Mouse (Mus musculus): ENCODE measurements around the gene Ltbp1. TPM values are rescaled to one million over a fixed set of nuclear protein-coding genes. Genes with fewer than 3 reads are reported as not detected.

Gene Ltbp1
- total and polyA plus RNA-seq, 3 experiments: 0.01 to 0.04 TPM; not detected in 1

- Histone ChIP-seq H3K9ac (ENCODE audit: control insufficient read depth, low read depth, low read length, poor library complexity, severe bottlenecking) (no peak overlapping the region), H3K27me3 (ENCODE audit: control insufficient read depth in 1 of 2, insufficient read depth in 2 of 2, low read length in 2 of 2) (no peaks in the 10 kb centered on the region; a peak in 1 of 4 replicates), H3K79me2 (ENCODE audit: control insufficient read depth, insufficient read depth, low read length, poor library complexity) (no peaks in the 10 kb centered on the region), H3K9me3 (replicated peaks; ENCODE audit: insufficient read depth, low read length) (no peaks in the 10 kb centered on the region), H3K27ac (ENCODE audit: control insufficient read depth, low read depth, low read length) (no peak overlapping the region), H3K36me3 (ENCODE audit: control insufficient read depth in 1 of 2, insufficient read depth in 2 of 2, low read length in 2 of 2) (no peaks in the 10 kb centered on the region), H3K4me1 (ENCODE audit: control insufficient read depth in 1 of 2, insufficient read depth in 2 of 2, low read length in 2 of 2) (no peaks in the 10 kb centered on the region), H3K4me3 (ENCODE audit: control insufficient read depth in 1 of 2, insufficient read depth in 1 of 2, low read depth in 2 of 2, low read length in 2 of 2) (no peak overlapping the region)
- TF ChIP-seq RAD21 (IDR thresholded peaks at IDR 0.05; ENCODE audit: low read depth, low read length) (no peak), USF2 (IDR thresholded peaks at IDR 0.05; ENCODE audit: borderline replicate concordance in 1 of 2, insufficient read depth in 1 of 2, low read depth in 1 of 2, low read length in 2 of 2) (no peak), MYC (IDR thresholded peaks at IDR 0.05; ENCODE audit: low read depth, low read length) (no peak), MAX (IDR thresholded peaks at IDR 0.05; ENCODE audit: low read length) (no peak), SIN3A (IDR thresholded peaks at IDR 0.05; ENCODE audit: low read length) (no peak), E2F4 (IDR thresholded peaks at IDR 0.05; ENCODE audit: borderline replicate concordance, low read depth, low read length) (no peak), MAFK (IDR thresholded peaks at IDR 0.05; ENCODE audit: borderline replicate concordance, low read depth, low read length) (no peak), ZMIZ1 (IDR thresholded peaks at IDR 0.05; ENCODE audit: low read depth, low read length) (no peak), NELFE (IDR thresholded peaks at IDR 0.05; ENCODE audit: low read depth, low read length) (no peak)
- DNase-seq (ENCODE audit: low read depth, low spot score): no peak
Measured at GRCm38 (mm10) chr17:75244148-75244547, 238.8 kb downstream of the Ltbp1 start.

- Histone ChIP-seq H3K27ac (ENCODE audit: control insufficient read depth, low read depth, low read length) (no peak overlapping the region), H3K4me3 (ENCODE audit: control insufficient read depth in 1 of 2, insufficient read depth in 1 of 2, low read depth in 2 of 2, low read length in 2 of 2) (no peak overlapping the region), H3K9me3 (replicated peaks; ENCODE audit: insufficient read depth, low read length) (no peaks in the 10 kb centered on the region), H3K79me2 (ENCODE audit: control insufficient read depth, insufficient read depth, low read length, poor library complexity) (no peaks in the 10 kb centered on the region), H3K4me1 (ENCODE audit: control insufficient read depth in 1 of 2, insufficient read depth in 2 of 2, low read length in 2 of 2) (no peaks in the 10 kb centered on the region), H3K27me3 (ENCODE audit: control insufficient read depth in 1 of 2, insufficient read depth in 2 of 2, low read length in 2 of 2) (no peaks in the 10 kb centered on the region; a peak in 1 of 4 replicates), H3K9ac (ENCODE audit: control insufficient read depth, low read depth, low read length, poor library complexity, severe bottlenecking) (no peak overlapping the region), H3K36me3 (ENCODE audit: control insufficient read depth in 1 of 2, insufficient read depth in 2 of 2, low read length in 2 of 2) (no peaks in the 10 kb centered on the region)
- no peak for DNase-seq (ENCODE audit: low read depth, low spot score)
- TF ChIP-seq JUND (IDR thresholded peaks at IDR 0.05; ENCODE audit: low read depth, low read length) (no peak), RCOR1 (IDR thresholded peaks at IDR 0.05; ENCODE audit: low read depth, low read length) (no peak), E2F4 (IDR thresholded peaks at IDR 0.05; ENCODE audit: borderline replicate concordance, low read depth, low read length) (no peak), UBTF (IDR thresholded peaks at IDR 0.05; ENCODE audit: borderline replicate concordance, insufficient read depth, low read depth, low read length) (no peak), MXI1 (IDR thresholded peaks at IDR 0.05; ENCODE audit: low read depth, low read length) (no peak), KAT2A (conservative IDR thresholded peaks at IDR 0.05; ENCODE audit: low read depth, low read length) (no peak), RAD21 (IDR thresholded peaks at IDR 0.05; ENCODE audit: low read depth, low read length) (no peak), POLR2AphosphoS2 (IDR thresholded peaks at IDR 0.05; ENCODE audit: low read length) (no peak), HCFC1 (IDR thresholded peaks at IDR 0.05; ENCODE audit: low read depth, low read length) (no peak), SMC3 (IDR thresholded peaks at IDR 0.05; ENCODE audit: low read depth, low read length) (no peak), NELFE (IDR thresholded peaks at IDR 0.05; ENCODE audit: low read depth, low read length) (no peak), CHD2 (IDR thresholded peaks at IDR 0.05; ENCODE audit: low read length) (no peak), GABPA (IDR thresholded peaks at IDR 0.05; ENCODE audit: low read depth, low read length) (no peak), CHD1 (IDR thresholded peaks at IDR 0.05; ENCODE audit: low read depth, low read length) (no peak), NRF1 (IDR thresholded peaks at IDR 0.05; ENCODE audit: insufficient read depth, low read depth, low read length, poor library complexity, severe bottlenecking) (no peak), TBP (IDR thresholded peaks at IDR 0.05; ENCODE audit: low read depth, low read length) (no peak), USF1 (IDR thresholded peaks at IDR 0.05; ENCODE audit: low read depth, low read length) (no peak), MYB (IDR thresholded peaks at IDR 0.05; ENCODE audit: low read depth, low read length) (no peak), ZKSCAN1 (IDR thresholded peaks at IDR 0.05; ENCODE audit: low read depth, low read length) (no peak)
Measured at GRCm38 (mm10) chr17:75245085-75245484, 239.7 kb downstream of the Ltbp1 start.

Data from MEL (cell line).